Mouse (Mus musculus): ENCODE measurements at regions not wholly inside any gene's neighbourhood (a gene's known extent, or its start where the extent isn't known, plus 50 kb on each side); places are given as distances from the start of the nearest gene placed in this dataset.

DNA sequence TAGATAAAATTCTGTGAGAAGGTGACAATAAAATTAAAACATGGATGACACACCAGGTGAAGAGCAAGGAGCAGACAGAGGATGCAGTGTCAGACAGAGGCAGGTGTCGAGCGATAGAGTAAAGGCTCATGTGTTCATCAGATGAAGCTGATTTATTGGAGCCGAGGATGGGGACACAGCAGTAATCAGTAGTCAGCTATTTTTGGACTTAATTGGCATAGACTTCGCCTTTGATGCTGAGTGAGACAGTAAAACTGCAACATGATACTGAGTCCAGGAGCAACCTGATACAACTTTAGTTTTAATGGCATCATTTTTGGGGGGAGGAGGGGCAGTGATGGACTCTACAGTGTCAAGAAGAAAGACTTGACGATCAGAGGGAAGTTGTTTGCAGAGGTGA, 272.6 kb upstream of the Spock3 start:
- Histone ChIP-seq H3K4me2 (replicated peaks) (no peak overlapping the region), H3K27ac (no peak overlapping the region), H3K36me3 (no peaks in the 10 kb centered on the region), H3K9me3 (no peaks in the 10 kb centered on the region), H3K4me3 (replicated peaks) (no peak overlapping the region), H3K4me1 (replicated peaks) (no peaks in the 10 kb centered on the region), H3K9ac (no peak overlapping the region), H3K27me3 (replicated peaks) (no peaks in the 10 kb centered on the region)
- 78% methylated on average over 5 of the region's 5 CpGs for WGBS
- ATAC-seq, result no peak

DNA sequence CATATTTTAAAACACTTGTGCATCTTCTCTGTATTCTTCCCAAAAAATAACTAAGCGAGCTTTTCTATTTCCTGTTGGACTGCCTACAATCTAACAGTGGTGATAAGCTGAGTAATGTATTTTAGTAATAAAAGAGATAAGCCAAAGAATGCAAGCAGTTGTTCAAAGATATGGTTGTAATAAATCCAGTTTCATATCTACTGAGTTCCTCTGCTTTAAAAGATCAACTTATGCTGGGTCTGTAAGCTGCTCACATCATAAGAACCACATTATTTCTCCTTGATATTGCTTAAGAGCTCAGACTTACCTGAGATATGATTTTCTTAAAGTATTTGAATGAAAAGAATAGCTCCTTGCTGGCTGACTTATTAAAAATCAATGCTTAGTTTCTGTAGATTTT, 266.6 kb upstream of the Spock3 start:
- WGBS, result 39% methylated on average over 1 of the region's 1 CpGs
- ATAC-seq, result peak; percentile 78

DNA sequence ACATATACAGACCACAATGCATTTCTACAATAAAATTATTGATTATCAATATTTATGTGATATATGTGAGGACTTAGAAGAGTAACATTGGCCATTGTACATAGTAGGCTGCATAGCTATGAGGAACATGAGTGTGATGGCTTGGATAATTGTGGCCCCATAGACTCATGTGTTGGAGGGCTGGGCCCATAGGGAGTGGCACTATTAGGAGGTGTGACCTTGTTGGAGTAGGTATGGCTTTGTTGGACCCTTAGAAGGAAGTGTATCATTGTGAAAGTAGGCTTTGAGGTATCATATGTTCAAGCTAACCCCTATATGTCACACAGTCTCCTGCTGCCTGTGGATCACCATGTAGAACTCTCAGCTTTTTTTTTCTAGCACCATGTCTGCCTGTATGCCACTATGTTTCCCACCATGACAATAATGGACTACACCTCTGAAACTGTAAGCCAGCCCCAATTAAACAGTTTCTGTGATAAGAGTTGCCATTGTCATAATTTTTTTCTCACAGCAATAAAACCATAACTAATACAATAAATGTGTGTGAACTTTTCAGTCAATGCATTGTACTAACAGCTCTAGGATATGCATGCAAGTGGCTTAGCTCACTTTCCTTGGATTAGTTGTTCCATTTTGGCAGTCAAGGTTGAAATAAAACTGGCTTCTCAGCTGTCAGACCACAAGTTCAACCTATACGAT, 265.3 kb upstream of the Spock3 start:
- Histone ChIP-seq H3K4me1 (replicated peaks) (no peaks in the 10 kb centered on the region; the same call in 1 of the 2 replicates), H3K4me3 (replicated peaks) (no peak overlapping the region), H3K9ac (no peak overlapping the region), H3K9me3 (no peaks in the 10 kb centered on the region), H3K4me2 (replicated peaks) (no peak overlapping the region), H3K36me3 (no peaks in the 10 kb centered on the region), H3K27ac (no peak overlapping the region), H3K27me3 (replicated peaks) (no peaks in the 10 kb centered on the region)
- 27% methylated on average over 1 of the region's 1 CpGs for WGBS
- peak; percentile 80 for ATAC-seq

More for the DNA sequence above, 266.6 kb upstream of the Spock3 start:
- Histone ChIP-seq H3K9me3 (no peaks in the 10 kb centered on the region), H3K4me1 (replicated peaks) (no peaks in the 10 kb centered on the region; the same call in 1 of the 2 replicates), H3K36me3 (no peaks in the 10 kb centered on the region), H3K27ac (no peak overlapping the region), H3K27me3 (replicated peaks) (no peaks in the 10 kb centered on the region), H3K4me2 (replicated peaks) (no peak overlapping the region), H3K9ac (no peak overlapping the region), H3K4me3 (replicated peaks) (no peak overlapping the region)

DNA sequence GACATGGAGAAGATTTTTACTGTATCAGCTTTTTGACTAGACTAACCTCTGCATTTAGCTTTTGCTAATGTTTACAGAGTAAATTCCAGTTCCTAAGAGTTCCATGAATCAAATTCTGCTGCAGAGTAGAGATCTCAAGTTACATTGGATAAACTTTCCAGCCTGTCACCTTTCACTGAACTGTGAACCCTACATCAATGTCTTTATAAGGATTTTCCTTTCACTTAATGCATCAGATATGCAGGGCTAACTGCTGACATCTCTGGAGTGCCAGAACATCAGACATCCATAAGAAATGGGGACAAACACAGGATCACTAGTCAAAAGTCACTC, 264.8 kb upstream of the Spock3 start:
- Histone ChIP-seq H3K27ac (no peak overlapping the region), H3K9ac (no peak overlapping the region), H3K4me2 (replicated peaks) (no peak overlapping the region), H3K4me3 (replicated peaks) (no peak overlapping the region), H3K27me3 (replicated peaks) (no peaks in the 10 kb centered on the region), H3K9me3 (no peaks in the 10 kb centered on the region), H3K4me1 (replicated peaks) (no peaks in the 10 kb centered on the region; the same call in 1 of the 2 replicates), H3K36me3 (no peaks in the 10 kb centered on the region)
- ATAC-seq, result peak; percentile 14; the same call in 1 of the 2 replicates
